Mouse (Mus musculus) liver, adult 2 months (tissue): ENCODE measurements at regions not wholly inside any gene's neighbourhood (a gene's known extent, or its start where the extent isn't known, plus 50 kb on each side); places are given as distances from the start of the nearest gene placed in this dataset.

Source experiments
- CTCF ChIP-seq: fragments of 200-500 bp; IDR thresholded peaks from 2 replicates; pipeline ENCODE4 v1.5.1; 2011; ENCODE audit warnings: low read depth, low read length, control low read depth
- POLR2A ChIP-seq: fragments of 200-500 bp; IDR thresholded peaks from 2 replicates; pipeline ENCODE4 v1.6.1; 2011; ENCODE audit warnings: low read length, control low read depth; ENCODE audit not compliant: insufficient read depth; ENCODE audit errors: extremely low read depth

DNA sequence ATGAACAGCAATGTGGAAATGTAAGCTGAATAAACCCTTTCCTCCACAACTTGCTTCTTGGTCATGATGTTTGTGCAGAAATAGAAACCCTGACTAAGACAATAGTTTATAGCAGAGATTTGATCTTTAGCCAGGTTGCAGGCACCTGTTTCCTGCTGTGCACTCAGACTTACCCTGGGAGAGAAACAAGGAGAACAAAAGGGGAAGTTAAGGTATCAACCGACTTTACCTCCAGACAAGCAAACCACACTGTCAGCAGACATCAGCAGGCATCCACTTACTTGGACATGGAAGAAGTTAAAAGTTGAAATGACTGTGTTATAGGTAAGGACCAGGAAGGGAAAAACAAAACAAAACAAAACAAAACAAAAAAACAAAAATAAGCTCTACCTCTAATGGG lies 323.7 kb upstream of the Sphkap start:
- TF ChIP-seq POLR2A (no peak), CTCF (no peak)
